Mouse (Mus musculus) kidney, postnatal 36 days (tissue): ENCODE data around the gene Rbm45.

Source experiments
- DNase-seq, 2 experiments: peaks; one replicate each; pipeline ENCODE4 v3.0.0; 2021 to 2022; ENCODE audit warnings: mixed read lengths in 2 of 2

Rbm45 gene

GRCm38 (mm10) chr2:76369821-76370655 lies at the start of gene Rbm45:
Gene Rbm45, plus strand, starts transcription at chr2:76369984.
- DNase-seq = peak; percentile 88 to 97

- DNase-seq = no peak
These were observed 49.4 kb upstream of the Rbm45 start for GRCm38 (mm10) chr2:76320336-76320735.

GRCm38 (mm10) chr2:76323185-76323875 lies 46.5 kb upstream of the Rbm45 start:
- no peak for DNase-seq

- DNase-seq = no peak
These were observed 45.3 kb upstream of the Rbm45 start for GRCm38 (mm10) chr2:76324463-76324862.

- DNase-seq = no peak
These were observed 43.6 kb upstream of the Rbm45 start for GRCm38 (mm10) chr2:76326161-76326560.

- no peak for DNase-seq
These were observed 39.7 kb upstream of the Rbm45 start for GRCm38 (mm10) chr2:76330081-76330480.

GRCm38 (mm10) chr2:76332161-76332805 lies 37.5 kb upstream of the Rbm45 start:
- DNase-seq = no peak

- DNase-seq = peak in 1 of 2 experiments; percentile 19
These were observed 35.2 kb upstream of the Rbm45 start for GRCm38 (mm10) chr2:76334596-76334995.

GRCm38 (mm10) chr2:76338215-76339156 lies 31.3 kb upstream of the Rbm45 start, which contains the start of gene Pde11a:
Gene Pde11a, minus strand, starts transcription at chr2:76338774.
- peak; percentile 85 to 86 for DNase-seq

GRCm38 (mm10) chr2:76342146-76342545 lies 27.6 kb upstream of the Rbm45 start:
- DNase-seq = no peak

GRCm38 (mm10) chr2:76347839-76348238 lies 21.9 kb upstream of the Rbm45 start:
- DNase-seq = no peak

GRCm38 (mm10) chr2:76360226-76360625 lies 9.6 kb upstream of the Rbm45 start, which contains the start of gene Cyct:
Gene Cyct, minus strand, starts transcription at chr2:76360450.
- DNase-seq = no peak

- DNase-seq = peak; percentile 24 to 66
These were observed 7.7 kb upstream of the Rbm45 start for GRCm38 (mm10) chr2:76362111-76362510.

GRCm38 (mm10) chr2:76365811-76366210 lies 4.0 kb upstream of the Rbm45 start:
- no peak for DNase-seq

- DNase-seq = peak; percentile 82 to 94
These were observed 2.4 kb upstream of the Rbm45 start for GRCm38 (mm10) chr2:76367188-76367922.

GRCm38 (mm10) chr2:76368861-76369660 lies 723 bp upstream of the Rbm45 start:
- DNase-seq = no peak

GRCm38 (mm10) chr2:76370656-76370922 lies 805 bp downstream of the Rbm45 start:
- DNase-seq = no peak

- DNase-seq = no peak
These were observed 2.5 kb downstream of the Rbm45 start for GRCm38 (mm10) chr2:76372244-76372643.

GRCm38 (mm10) chr2:76374544-76375206 lies 4.9 kb downstream of the Rbm45 start:
- no peak for DNase-seq

- no peak for DNase-seq
These were observed 8.9 kb downstream of the Rbm45 start for GRCm38 (mm10) chr2:76378646-76379045.
